8 mouse cellular contexts compared by ENCODE assay signal in the genomic region with DNA sequence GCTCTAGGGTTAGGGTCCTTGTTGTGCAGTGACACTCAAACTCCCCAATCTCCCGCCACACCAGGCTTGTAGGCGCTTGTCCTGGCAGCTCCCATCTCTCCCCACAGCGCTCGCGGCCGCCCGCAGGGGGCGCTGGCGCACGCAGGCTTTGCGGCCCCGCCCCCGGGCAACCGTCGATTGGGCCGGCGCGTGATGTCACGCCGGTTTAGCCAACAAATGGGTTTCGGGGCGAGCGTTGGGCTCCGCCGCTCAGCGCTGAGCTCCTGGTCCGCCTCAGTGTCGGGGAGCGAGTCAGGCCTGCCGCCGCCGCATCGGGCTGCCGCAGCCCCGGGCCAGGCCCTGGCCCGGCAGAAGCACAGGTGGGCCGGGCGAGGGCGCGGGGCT. TPM values are rescaled to one million over a fixed set of nuclear protein-coding genes. Genes with fewer than 3 reads are reported as not detected.
DNase-seq lines count a peak whose midpoint lies in the region; ATAC-seq and TF ChIP-seq lines count a peak whose summit lies in the region.

No protein-coding gene starts in this region.

- H3K27me3 ChIP-seq in CH12.LX (replicated peaks) = no peaks in the 10 kb centered on the region
- H3K27me3 ChIP-seq in forebrain, embryonic 10.5 days (ENCODE audit: poor library complexity, severe bottlenecking) = no peaks in the 10 kb centered on the region
- H3K27me3 ChIP-seq in heart, embryonic 15.5 days = no peaks in the 10 kb centered on the region
- peaks cover 2% of the 10 kb centered on the region for H3K27me3 ChIP-seq in liver, embryonic 12.5 days (replicated peaks)
- no peaks in the 10 kb centered on the region for H3K27me3 ChIP-seq in stomach, embryonic 14.5 days (ENCODE audit: control insufficient read depth, insufficient read depth, low read length)

- peaks cover 2 to 19% of the 10 kb centered on the region in 2 experiments for H3K36me3 ChIP-seq in CH12.LX (replicated peaks in 1 of 2; ENCODE audit: control insufficient read depth in 1 of 2, insufficient read depth in 1 of 2, low read length in 1 of 2)
- H3K36me3 ChIP-seq in forebrain, embryonic 10.5 days (replicated peaks) = peaks cover 9% of the 10 kb centered on the region
- H3K36me3 ChIP-seq in heart, embryonic 15.5 days = no peaks in the 10 kb centered on the region
- peaks cover 22% of the 10 kb centered on the region for H3K36me3 ChIP-seq in liver, embryonic 12.5 days
- no peaks in the 10 kb centered on the region for H3K36me3 ChIP-seq in stomach, embryonic 14.5 days (ENCODE audit: control insufficient read depth, insufficient read depth, low read length)

- H3K4me2 ChIP-seq in CH12.LX (ENCODE audit: insufficient read depth, low read depth, poor library complexity, severe bottlenecking) = no peak overlapping the region
- H3K4me2 ChIP-seq in heart, embryonic 15.5 days = peak overlapping the region; percentile 70
- peak overlapping the region; percentile 72 for H3K4me2 ChIP-seq in liver, embryonic 12.5 days
- peak overlapping the region; percentile 69 for H3K4me2 ChIP-seq in stomach, embryonic 14.5 days (replicated peaks; ENCODE audit: low read depth, low read length)

- peak; percentile 89 for DNase-seq in CH12.LX (ENCODE audit: extremely low read depth)
- peak; percentile 88 for DNase-seq in c-Kit-positive CD71-negative TER-119-negative erythroid progenitor cells, embryonic 14.5 days (ENCODE audit: low read depth)
- DNase-seq in forebrain, embryonic 10.5 days (ENCODE audit: extremely low spot score, low spot score) = peak; percentile 94
- peak; percentile 97 for DNase-seq in kidney, postnatal 14 days
- DNase-seq in natural killer cell, adult 2 months (ENCODE audit: low spot score in 2 of 2) = peak; percentile 91 to 95

- no peak for TF ChIP-seq EP300 in CH12.LX (IDR thresholded peaks at IDR 0.05; ENCODE audit: low read length)

- in situ Hi-C loops in CH12.LX (cut with MboI; ENCODE audit: low pct_ligation_motif_present, low pct_unique_long_range_greater_than_20kb, low sequenced_read_pairs) = no loop called here

- no peaks in the 10 kb centered on the region for H3K9me3 ChIP-seq in CH12.LX (replicated peaks; ENCODE audit: low read length)
- H3K9me3 ChIP-seq in forebrain, embryonic 10.5 days = no peaks in the 10 kb centered on the region
- H3K9me3 ChIP-seq in heart, embryonic 15.5 days (replicated peaks) = no peaks in the 10 kb centered on the region
- no peaks in the 10 kb centered on the region for H3K9me3 ChIP-seq in liver, embryonic 12.5 days (replicated peaks)
- no peaks in the 10 kb centered on the region for H3K9me3 ChIP-seq in stomach, embryonic 14.5 days (ENCODE audit: control insufficient read depth, low read depth, low read length)

- H3K4me1 ChIP-seq in CH12.LX (ENCODE audit: control insufficient read depth in 1 of 2, insufficient read depth in 2 of 2) = peaks cover 14 to 33% of the 10 kb centered on the region in 2 experiments
- peaks cover 16% of the 10 kb centered on the region for H3K4me1 ChIP-seq in forebrain, embryonic 10.5 days
- peaks cover 22% of the 10 kb centered on the region for H3K4me1 ChIP-seq in heart, embryonic 15.5 days (replicated peaks)
- H3K4me1 ChIP-seq in liver, embryonic 12.5 days = peaks cover 41% of the 10 kb centered on the region
- peaks cover 5% of the 10 kb centered on the region; the same call in 1 of the 2 replicates for H3K4me1 ChIP-seq in stomach, embryonic 14.5 days (ENCODE audit: control insufficient read depth, insufficient read depth, low read length)

- peak overlapping the region; percentile 78 for H3K9ac ChIP-seq in CH12.LX (ENCODE audit: insufficient read depth, low read depth)
- H3K9ac ChIP-seq in heart, embryonic 15.5 days = peak overlapping the region; percentile 91
- peak overlapping the region; percentile 99 for H3K9ac ChIP-seq in liver, embryonic 12.5 days
- H3K9ac ChIP-seq in stomach, embryonic 14.5 days (replicated peaks; ENCODE audit: low read depth, low read length) = peak overlapping the region; percentile 75

- peak; percentile 33 for TF ChIP-seq RAD21 in CH12.LX (IDR thresholded peaks at IDR 0.05; ENCODE audit: low read depth, low read length)

- peak; percentile 81 for TF ChIP-seq POLR2A in CH12.LX (IDR thresholded peaks at IDR 0.05; ENCODE audit: low read depth, low read length)

- peak; percentile 84 for ATAC-seq in heart, embryonic 15.5 days (replicated peaks; ENCODE audit: insufficient number of reproducible peaks, insufficient read depth, low FRiP score, low read depth)
- peak; percentile 89 for ATAC-seq in liver, embryonic 12.5 days
- ATAC-seq in stomach, embryonic 14.5 days (ENCODE audit: insufficient number of reproducible peaks, insufficient read depth, low FRiP score, low read depth) = peak; percentile 95

- dilution Hi-C loops in CH12.LX (cut with MboI; ENCODE audit: extremely low pct_ligation_motif_present, extremely low pct_unique_long_range_greater_than_20kb, low sequenced_read_pairs) = no loop called here

- WGBS in forebrain, embryonic 10.5 days = under 1% methylated on average over 40 of the region's 40 CpGs
- under 1% methylated on average over 35 of the region's 40 CpGs for WGBS in heart, embryonic 15.5 days
- under 1% methylated on average over 37 of the region's 40 CpGs for WGBS in liver, embryonic 12.5 days (ENCODE audit: insufficient replicate concordance)
- under 1% methylated on average over 39 of the region's 40 CpGs for WGBS in stomach, embryonic 14.5 days

- H3K4me3 ChIP-seq in CH12.LX (replicated peaks in 1 of 3; ENCODE audit: low read depth in 2 of 3, low read length in 2 of 3, poor library complexity in 1 of 3) = peak overlapping the region; percentile 87 to 90 (median 89)
- peak overlapping the region; percentile 80 for H3K4me3 ChIP-seq in forebrain, embryonic 10.5 days
- H3K4me3 ChIP-seq in heart, embryonic 15.5 days = peak overlapping the region; percentile 86
- H3K4me3 ChIP-seq in liver, embryonic 12.5 days = peak overlapping the region; percentile 98
- H3K4me3 ChIP-seq in stomach, embryonic 14.5 days (ENCODE audit: low read depth, low read length) = peak overlapping the region; percentile 81

- peak in 1 of 2 experiments; percentile 92; a peak in 2 of 4 replicates for TF ChIP-seq CTCF in CH12.LX (conservative IDR thresholded peaks at IDR 0.05 in 1 of 2, IDR thresholded peaks at IDR 0.05 in 1 of 2; ENCODE audit: low read depth in 2 of 2, low read length in 2 of 2)

- H3K79me2 ChIP-seq in CH12.LX (replicated peaks; ENCODE audit: control insufficient read depth, extremely low read depth, insufficient read depth, poor library complexity, severe bottlenecking) = peaks cover 12% of the 10 kb centered on the region; the same call in 1 of the 2 replicates

- H3K27ac ChIP-seq in CH12.LX (ENCODE audit: insufficient read depth, low read depth) = peak overlapping the region; percentile 18; the same call in 1 of the 2 replicates
- H3K27ac ChIP-seq in forebrain, embryonic 10.5 days = peak overlapping the region; percentile 93
- peak overlapping the region; percentile 88 for H3K27ac ChIP-seq in heart, embryonic 15.5 days
- peak overlapping the region; percentile 98 for H3K27ac ChIP-seq in liver, embryonic 12.5 days
- H3K27ac ChIP-seq in stomach, embryonic 14.5 days (ENCODE audit: low read length) = peak overlapping the region; percentile 72

TF ChIP-seq in CH12.LX, 34 proteins besides CTCF, POLR2A, EP300 and RAD21 (continues in another document):
- peak; percentile 48; the same call in 1 of the 2 replicates for TF ChIP-seq TBP (conservative IDR thresholded peaks at IDR 0.05; ENCODE audit: low read depth, low read length)
- no peak for TF ChIP-seq PAX5 (IDR thresholded peaks at IDR 0.05; ENCODE audit: low read length)
- no peak for TF ChIP-seq MYC (IDR thresholded peaks at IDR 0.05; ENCODE audit: low read depth, low read length)
- TF ChIP-seq MAX (IDR thresholded peaks at IDR 0.05; ENCODE audit: low read length) = 0 out of 2 replicates have a peak, but pooled peaks have one; percentile 29
- TF ChIP-seq JUN (IDR thresholded peaks at IDR 0.05; ENCODE audit: insufficient read depth, low read depth, low read length) = no peak
- peak; percentile 28; the same call in 1 of the 2 replicates for TF ChIP-seq KAT2A (IDR thresholded peaks at IDR 0.05; ENCODE audit: insufficient replicate concordance, low read length)
- TF ChIP-seq USF2 (conservative IDR thresholded peaks at IDR 0.05; ENCODE audit: low read depth, low read length) = no peak
- TF ChIP-seq NRF1 (IDR thresholded peaks at IDR 0.05; ENCODE audit: low read depth, low read length) = peak; percentile 56
- TF ChIP-seq MEF2A (IDR thresholded peaks at IDR 0.05; ENCODE audit: borderline replicate concordance, low read depth, low read length) = peak; percentile 43; the same call in 1 of the 2 replicates
- TF ChIP-seq SMC3 (IDR thresholded peaks at IDR 0.05; ENCODE audit: low read depth, low read length) = peak; percentile 68
- peak; percentile 77 for TF ChIP-seq MXI1 (IDR thresholded peaks at IDR 0.05; ENCODE audit: low read depth, low read length)
- TF ChIP-seq HCFC1 (IDR thresholded peaks at IDR 0.05; ENCODE audit: low read depth, low read length) = peak; percentile 56
- peak; percentile 89; the same call in 1 of the 2 replicates for TF ChIP-seq UBTF (IDR thresholded peaks at IDR 0.05; ENCODE audit: low read depth, low read length)
- TF ChIP-seq IRF4 (IDR thresholded peaks at IDR 0.05; ENCODE audit: low read depth, low read length) = peak; percentile 67; the same call in 1 of the 2 replicates
- no peak for TF ChIP-seq RCOR1 (conservative IDR thresholded peaks at IDR 0.05; ENCODE audit: low read depth, low read length)
- no peak for TF ChIP-seq GABPA (IDR thresholded peaks at IDR 0.05; ENCODE audit: insufficient replicate concordance, low read depth, low read length)

RNA-seq across cellular contexts. Expression of gene Fbxo34, which starts 22.1 kb away (rescaled TPM):
- total RNA-seq in CH12.LX (2012; rRNA removed) (11.9 and 12.8 TPM in 2 replicates), CH12.LX (2014; rRNA removed) (11.1 and 11.6 TPM in 2 replicates)
- polyA plus RNA-seq in CH12.LX (2012; ENCODE audit: insufficient read length, low read depth) = 24.7 and 25.9 TPM in 2 replicates
- polyA plus RNA-seq in forebrain, embryonic 10.5 days (2016; fragmentation: Nextera tagmentation; extraction: Ambion mirVana) = 26.5 and 28.4 TPM in 2 replicates
- 13.4 and 18.3 TPM in 2 replicates for polyA plus RNA-seq in heart, embryonic 15.5 days (2015; fragmentation: Nextera tagmentation; extraction: Ambion mirVana)
- 36.4 and 38.0 TPM in 2 replicates for polyA plus RNA-seq in liver, embryonic 12.5 days (2016; fragmentation: Nextera tagmentation; extraction: Ambion mirVana)
- polyA plus RNA-seq in stomach, embryonic 14.5 days (2014; fragmentation: Nextera tagmentation; extraction: Ambion mirVana) = 20.7 and 21.4 TPM in 2 replicates

RNA-seq across cellular contexts. Expression of gene Dlgap5, which starts 54.1 kb away (rescaled TPM):
- total RNA-seq in CH12.LX (2012; rRNA removed) (48.9 and 50.8 TPM in 2 replicates), CH12.LX (2014; rRNA removed) (53.5 and 59.9 TPM in 2 replicates)
- polyA plus RNA-seq in CH12.LX (2012; ENCODE audit: insufficient read length, low read depth) = 57.0 and 62.9 TPM in 2 replicates
- 86.4 and 88.0 TPM in 2 replicates for polyA plus RNA-seq in forebrain, embryonic 10.5 days (2016; fragmentation: Nextera tagmentation; extraction: Ambion mirVana)
- 29.0 and 34.2 TPM in 2 replicates for polyA plus RNA-seq in heart, embryonic 15.5 days (2015; fragmentation: Nextera tagmentation; extraction: Ambion mirVana)
- 68.0 and 73.9 TPM in 2 replicates for polyA plus RNA-seq in liver, embryonic 12.5 days (2016; fragmentation: Nextera tagmentation; extraction: Ambion mirVana)
- polyA plus RNA-seq in stomach, embryonic 14.5 days (2014; fragmentation: Nextera tagmentation; extraction: Ambion mirVana) = 46.1 and 49.5 TPM in 2 replicates

Comparison
In these comparisons a context has a peak if more than half of its experiments do, and no peak if none do; other contexts are left out.
1. Peak in every context shown above with its lines: DNase-seq, ATAC-seq, H3K4me3 ChIP-seq and H3K27ac ChIP-seq.
2. H3K27ac ChIP-seq: peak in every context shown above with its lines; median percentile 98 in liver, embryonic 12.5 days; 93 in forebrain, embryonic 10.5 days; 88 in heart, embryonic 15.5 days; 72 in stomach, embryonic 14.5 days; 18 in CH12.LX.